Mouse (Mus musculus) liver, adult 2 months (tissue): ENCODE data around the gene Ttyh3.

Experiments
- CTCF ChIP-seq: fragments of 200-500 bp; IDR thresholded peaks from 2 replicates; pipeline ENCODE4 v1.5.1; 2011; ENCODE audit warnings: low read depth, low read length, control low read depth
- POLR2A ChIP-seq: fragments of 200-500 bp; IDR thresholded peaks from 2 replicates; pipeline ENCODE4 v1.6.1; 2011; ENCODE audit warnings: low read length, control low read depth; ENCODE audit not compliant: insufficient read depth; ENCODE audit errors: extremely low read depth

GRCm38 (mm10) chr5:140649881-140650414 is 1.1 kb upstream of the Ttyh3 start:
- TF ChIP-seq POLR2A: no peak
- TF ChIP-seq CTCF: no peak
